20 mouse cellular contexts compared by ENCODE assay signal in the genomic region with DNA sequence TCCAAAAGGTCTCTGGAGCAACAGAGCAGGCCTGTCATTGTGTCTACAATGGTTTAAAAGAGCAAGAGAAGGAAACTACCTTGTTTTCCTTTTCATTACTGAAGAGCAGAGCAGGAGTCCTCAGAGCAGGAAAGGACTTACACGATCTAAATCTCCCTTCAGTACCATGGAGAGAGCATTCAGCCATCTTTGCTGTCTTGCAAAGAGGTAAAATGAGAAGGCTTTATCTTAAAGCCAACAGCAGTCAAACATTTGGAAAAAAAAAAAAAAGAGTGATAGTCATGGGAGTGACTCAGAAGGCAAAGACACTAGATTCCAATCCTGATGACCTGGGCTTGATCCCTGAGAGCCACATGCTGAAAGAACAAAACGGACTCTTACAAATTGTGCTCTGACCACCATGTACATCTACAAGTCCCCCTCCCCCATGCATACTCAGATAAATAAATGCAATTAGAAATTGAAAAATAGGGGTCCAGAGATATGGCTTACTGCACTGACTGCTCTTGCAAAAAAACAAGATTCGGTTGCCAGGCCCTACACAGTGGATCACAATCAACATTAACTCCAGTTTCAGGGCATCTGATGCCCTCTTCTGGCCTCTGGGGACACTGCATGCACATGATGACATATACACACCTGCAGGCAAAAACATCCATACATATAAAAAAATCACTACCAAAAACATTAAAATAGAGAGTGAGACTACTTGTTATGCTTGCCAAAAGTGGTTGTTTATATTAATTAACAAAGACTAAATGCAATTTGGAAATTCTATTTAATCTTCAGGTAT.
DNase-seq lines count a peak whose midpoint lies in the region; TF ChIP-seq lines count a peak whose summit lies in the region.
"Had no signal": no experiment of that assay in that cellular context is flagged by ENCODE, and none has a peak within 500 bp of the region (broad histone marks: within the 10 kb centered on the region; RNA-seq: fewer than 3 reads in every experiment).

No protein-coding gene starts in this region.

- 84% methylated on average over 3 of the region's 3 CpGs for WGBS in thymus, adult 2 months

- 0 out of 2 replicates have a peak, but pooled peaks have one; percentile 6 for TF ChIP-seq CTCF in gastrocnemius, adult 2 months (IDR thresholded peaks at IDR 0.05)
- TF ChIP-seq CTCF in thymus, adult 2 months (IDR thresholded peaks at IDR 0.05; ENCODE audit: borderline replicate concordance, control insufficient read depth, extremely low read depth, insufficient read depth, low read length, poor library complexity) = no peak

- intact Hi-C loops in gastrocnemius, adult 2 months (cut with DNase I) = no loop called here

- H3K4me1 ChIP-seq in thymus, adult 2 months (replicated peaks; ENCODE audit: control insufficient read depth, insufficient read depth, low read length) = no peaks in the 10 kb centered on the region
- H3K4me1 ChIP-seq: liver, embryonic 15.5 days; neural tube, embryonic 13.5 days had no signal

- no peak overlapping the region for H3K27ac ChIP-seq in gastrocnemius, adult 2 months
- H3K27ac ChIP-seq in thymus, adult 2 months (ENCODE audit: control insufficient read depth, insufficient read depth, low read length) = no peak overlapping the region
- H3K27ac ChIP-seq: liver, embryonic 15.5 days; neural tube, embryonic 13.5 days had no signal

- H3K4me3 ChIP-seq in gastrocnemius, adult 2 months = no peak overlapping the region
- H3K4me3 ChIP-seq in thymus, adult 2 months (ENCODE audit: control insufficient read depth, insufficient read depth, low read length) = no peak overlapping the region
- H3K4me3 ChIP-seq: erythroblast, embryonic 14.5 days; liver, embryonic 15.5 days; neural tube, embryonic 13.5 days had no signal

- no peak for TF ChIP-seq POLR2A in thymus, adult 2 months (IDR thresholded peaks at IDR 0.05; ENCODE audit: control insufficient read depth, extremely low read depth, insufficient read depth, low read length, poor library complexity)

- DNase-seq in gastrocnemius, adult 2 months = no peak
- no peak for DNase-seq in gastrocnemius, postnatal 25 days
- peak; percentile 7 for DNase-seq in thymus, adult 2 months
- DNase-seq in thymus, postnatal 10 days (ENCODE audit: low spot score in 2 of 2) = no peak
- DNase-seq in c-Kit-positive CD71-negative TER-119-negative erythroid progenitor cells, embryonic 14.5 days (ENCODE audit: low read depth) = peak; percentile 10
- no peak for DNase-seq in frontal cortex, postnatal 14 days (ENCODE audit: low spot score in 2 of 2)
- no peak for DNase-seq in right cerebral cortex, postnatal 14 days
- no peak for DNase-seq in kidney, adult 18-20 months
- DNase-seq: B cell, adult 2 months; cerebellum, postnatal 14 days; forebrain, postnatal 0 days; gastrocnemius, postnatal 36 days; heart, postnatal 4 days; kidney, postnatal 36 days; layer of hippocampus, postnatal 36 days; left cerebral cortex, postnatal 4 days; retina, postnatal 1 day had no signal

- no peaks in the 10 kb centered on the region for H3K36me3 ChIP-seq in thymus, adult 2 months (ENCODE audit: control insufficient read depth, insufficient read depth, low read length)
- H3K36me3 ChIP-seq: liver, embryonic 15.5 days; neural tube, embryonic 13.5 days had no signal

- H3K27me3 ChIP-seq in thymus, adult 2 months (ENCODE audit: control insufficient read depth, insufficient read depth, low read length) = no peaks in the 10 kb centered on the region
- H3K27me3 ChIP-seq: liver, embryonic 15.5 days; neural tube, embryonic 13.5 days had no signal

Comparison
In these comparisons a context has a peak if more than half of its experiments do, and no peak if none do; other contexts are left out.
1. DNase-seq: peak in thymus, adult 2 months (single experiment) and c-Kit-positive CD71-negative TER-119-negative erythroid progenitor cells, embryonic 14.5 days (single experiment); none in gastrocnemius, adult 2 months (single experiment), gastrocnemius, postnatal 25 days (single experiment), thymus, postnatal 10 days (0 of 2), frontal cortex, postnatal 14 days (0 of 2), right cerebral cortex, postnatal 14 days (single experiment) and kidney, adult 18-20 months (single experiment).